Mouse (Mus musculus): ENCODE measurements at regions not wholly inside any gene's neighbourhood (a gene's known extent, or its start where the extent isn't known, plus 50 kb on each side); places are given as distances from the start of the nearest gene placed in this dataset.

DNA sequence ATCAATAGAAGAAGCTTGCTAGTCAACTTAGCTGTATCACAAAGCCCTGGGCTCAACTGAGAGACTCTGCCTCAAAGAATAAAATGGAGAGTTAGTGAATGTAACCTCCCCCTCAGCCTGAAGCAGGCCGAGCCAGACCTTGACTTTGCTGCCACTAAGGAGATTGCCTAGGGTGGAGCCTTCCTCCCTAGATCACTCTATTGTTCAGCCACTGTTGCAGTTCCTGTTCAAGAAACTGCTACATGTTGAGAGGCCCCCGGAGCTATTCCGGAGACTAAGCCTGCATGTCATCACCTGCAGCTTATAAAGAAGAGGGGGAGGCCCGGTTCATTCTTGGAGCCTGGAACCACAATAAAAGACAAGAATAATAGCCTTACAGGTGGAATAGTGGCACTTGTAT lies 257.9 kb downstream of the Adgrg6 start:
- DNase-seq, result no peak
- intact Hi-C loops (cut with DNase I), result no loop called here
- Histone ChIP-seq H3K4me3 (no peak overlapping the region), H3K27ac (no peak overlapping the region)
- no peak for TF ChIP-seq CTCF (IDR thresholded peaks at IDR 0.05)

DNA sequence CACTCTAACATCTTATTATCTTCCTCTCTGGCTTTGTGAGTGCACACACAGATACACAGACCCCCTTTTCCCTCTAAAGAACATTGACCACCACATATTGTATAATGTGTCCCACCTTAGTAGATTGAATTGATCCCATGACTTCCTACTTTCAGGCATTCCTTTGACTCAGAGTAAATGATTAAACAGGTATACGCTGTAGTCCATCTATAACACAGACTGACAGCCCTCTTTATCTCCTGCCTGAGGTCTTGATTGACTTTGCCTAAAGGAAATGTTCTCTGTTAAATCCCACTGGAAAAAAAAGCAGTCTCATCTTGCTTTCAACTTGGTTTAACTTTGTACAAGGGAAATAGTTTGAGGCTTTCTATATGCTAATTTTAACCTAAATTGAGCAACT lies 268.8 kb downstream of the Adgrg6 start:
- intact Hi-C loops (cut with DNase I), result no loop called here
- no peak for DNase-seq
- no peak overlapping the region for H3K27ac ChIP-seq
- TF ChIP-seq CTCF (IDR thresholded peaks at IDR 0.05), result no peak
- no peak overlapping the region for H3K4me3 ChIP-seq

DNA sequence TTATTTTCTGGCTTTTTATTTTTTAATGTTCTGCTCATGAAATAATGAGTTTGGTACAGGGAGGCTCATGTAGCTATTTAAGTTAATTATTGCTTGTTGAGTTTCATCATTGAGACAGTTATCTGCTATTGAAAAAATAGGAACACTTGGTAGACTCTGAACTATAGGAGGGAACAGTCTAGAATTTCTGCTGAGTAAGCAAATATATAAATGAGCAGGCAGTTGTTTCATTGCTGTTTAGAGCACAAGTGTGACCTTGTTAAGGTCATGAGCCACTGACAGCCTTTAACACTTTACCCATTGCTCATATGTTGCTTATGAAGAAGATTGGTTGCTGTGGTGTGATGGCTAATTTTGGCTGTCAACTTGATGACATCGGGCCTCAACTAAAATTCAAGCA lies 270.0 kb downstream of the Adgrg6 start:
- H3K4me3 ChIP-seq, result no peak overlapping the region
- no peak for DNase-seq
- intact Hi-C loops (cut with DNase I), result no loop called here
- TF ChIP-seq CTCF (IDR thresholded peaks at IDR 0.05), result no peak
- H3K27ac ChIP-seq, result no peak overlapping the region

DNA sequence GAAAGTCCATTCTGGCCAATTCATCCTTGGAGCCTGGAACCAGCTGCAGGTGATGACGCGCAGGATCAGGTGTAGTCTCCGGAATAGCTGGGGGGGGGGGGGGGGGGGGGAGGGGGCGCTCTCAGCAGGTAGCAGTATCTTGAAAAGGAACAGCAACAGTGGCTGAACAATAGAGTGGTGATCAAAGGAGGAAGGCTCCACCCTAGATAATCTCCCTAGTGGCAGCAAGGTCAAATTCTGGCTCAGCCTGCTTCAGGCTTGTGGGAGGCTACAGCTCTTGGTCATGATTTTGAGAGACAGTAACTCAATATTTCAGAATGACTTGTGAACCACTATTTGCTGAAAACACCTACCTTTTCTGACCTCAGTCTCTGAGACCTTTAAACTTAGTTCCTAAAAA lies 275.5 kb downstream of the Adgrg6 start:
- intact Hi-C loops (cut with DNase I), result no loop called here
- Histone ChIP-seq H3K4me3 (no peak overlapping the region), H3K27ac (no peak overlapping the region)
- DNase-seq, result no peak
- no peak for TF ChIP-seq CTCF (IDR thresholded peaks at IDR 0.05)

DNA sequence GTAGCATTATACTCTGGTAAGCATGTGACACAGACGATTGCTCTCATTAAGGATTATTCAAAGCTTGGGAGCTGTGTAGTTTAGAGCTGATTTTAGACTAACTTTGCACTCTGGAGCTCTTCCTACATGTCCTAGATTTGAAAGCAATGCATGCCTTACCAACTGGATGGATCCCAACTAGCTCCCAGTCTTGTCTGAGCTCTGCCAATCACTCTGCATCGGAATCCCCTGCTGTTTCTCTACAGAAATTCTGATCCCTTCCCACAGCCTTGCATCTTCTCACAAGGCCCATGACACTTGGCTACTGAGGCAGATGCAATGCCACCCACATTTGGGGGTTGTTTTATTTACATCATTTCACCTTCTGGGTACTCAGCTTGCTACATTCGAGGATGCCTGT lies 277.8 kb downstream of the Adgrg6 start:
- intact Hi-C loops (cut with DNase I), result no loop called here
- Histone ChIP-seq H3K4me3 (no peak overlapping the region), H3K27ac (no peak overlapping the region)
- DNase-seq, result no peak
- no peak for TF ChIP-seq CTCF (IDR thresholded peaks at IDR 0.05)

DNA sequence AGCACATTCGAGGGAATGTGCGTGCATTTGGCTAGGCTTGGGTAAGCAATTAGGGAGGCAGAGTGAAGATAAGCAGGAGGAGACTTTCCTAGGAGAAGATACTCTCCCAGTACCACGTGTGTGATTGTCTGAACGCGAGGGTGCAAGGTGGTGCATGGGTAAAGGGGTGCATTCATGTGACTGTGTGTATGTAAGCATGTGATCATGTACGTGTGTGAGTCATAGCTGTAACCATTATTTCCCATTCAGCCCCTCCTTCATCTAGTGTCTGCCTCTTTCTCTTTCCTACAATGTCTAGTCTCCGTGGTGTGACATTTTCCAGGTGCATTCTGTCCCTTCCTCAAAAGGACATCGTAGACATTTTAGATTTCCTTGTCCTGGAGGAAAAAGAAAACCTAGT lies 273.8 kb downstream of the Hivep2 start:
- intact Hi-C loops (cut with DNase I), result no loop called here
- Histone ChIP-seq H3K4me3 (no peak overlapping the region), H3K27ac (no peak overlapping the region)
- no peak for DNase-seq
- TF ChIP-seq CTCF (IDR thresholded peaks at IDR 0.05), result no peak

DNA sequence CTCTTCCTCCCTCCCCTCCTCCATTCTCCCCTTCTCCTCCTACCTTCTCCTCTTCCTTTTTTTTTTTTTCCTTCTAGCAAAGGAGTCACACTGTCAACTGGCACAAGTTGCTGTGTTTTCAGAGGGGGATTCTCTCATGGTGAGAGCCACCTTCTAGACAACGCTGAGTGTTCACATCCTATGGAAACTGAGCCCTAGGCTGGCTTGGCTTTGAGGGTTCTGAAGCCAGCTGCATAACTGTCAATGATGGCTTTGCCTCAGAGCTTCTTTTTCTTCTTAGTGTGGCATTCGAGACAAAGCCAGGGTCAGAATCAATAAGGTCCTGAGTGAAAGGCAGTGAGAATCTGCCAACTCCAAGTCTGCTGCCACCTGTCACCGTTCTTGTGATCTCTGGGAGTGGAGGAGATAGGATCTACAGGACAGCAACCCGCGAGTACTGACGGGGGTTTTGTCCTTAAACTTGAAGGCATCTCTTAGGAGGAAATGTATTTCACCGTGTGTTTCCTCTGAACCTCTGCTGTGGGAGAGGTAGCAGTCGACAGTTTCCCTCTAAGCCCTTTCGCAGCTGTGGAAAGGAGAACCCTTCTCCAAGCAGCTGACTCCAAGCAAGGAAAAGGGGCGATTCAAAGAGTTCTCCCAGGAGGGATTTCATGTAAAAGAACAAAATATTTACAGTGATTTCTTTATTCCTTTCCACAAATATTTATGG lies 269.2 kb downstream of the Hivep2 start:
- intact Hi-C loops (cut with DNase I), result no loop called here
- TF ChIP-seq CTCF (IDR thresholded peaks at IDR 0.05), result no peak
- H3K4me3 ChIP-seq, result no peak overlapping the region
- no peak overlapping the region for H3K27ac ChIP-seq
- DNase-seq, result no peak

DNA sequence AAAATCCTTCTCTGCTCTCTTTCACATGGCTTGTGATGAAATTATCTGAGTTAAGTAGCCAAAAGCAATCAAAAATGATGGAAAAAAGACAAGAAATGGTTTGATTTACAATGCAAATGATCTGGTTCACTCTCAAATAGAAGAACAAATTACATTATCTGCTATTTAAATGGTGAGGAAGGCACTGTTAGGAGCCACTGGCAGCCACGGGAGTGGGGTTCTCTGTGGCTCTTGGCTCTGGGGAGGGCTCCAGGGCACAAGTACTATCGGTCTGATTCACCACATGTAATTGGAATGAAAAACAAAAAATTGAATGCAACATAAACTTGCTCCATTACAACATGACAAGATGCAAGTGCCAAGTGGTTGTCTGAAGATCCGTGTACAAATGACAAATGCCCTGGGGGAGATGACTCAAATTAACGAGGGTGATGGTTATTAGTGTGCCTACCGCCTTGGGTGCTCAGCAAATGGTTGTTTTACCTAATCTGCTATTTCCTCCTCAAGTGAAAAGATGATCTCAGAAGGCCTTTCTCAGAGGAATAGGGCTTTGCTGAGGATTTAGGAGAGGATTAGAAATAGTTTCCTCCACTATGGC lies 268.2 kb downstream of the Hivep2 start:
- no peak for DNase-seq
- intact Hi-C loops (cut with DNase I), result no loop called here

DNA sequence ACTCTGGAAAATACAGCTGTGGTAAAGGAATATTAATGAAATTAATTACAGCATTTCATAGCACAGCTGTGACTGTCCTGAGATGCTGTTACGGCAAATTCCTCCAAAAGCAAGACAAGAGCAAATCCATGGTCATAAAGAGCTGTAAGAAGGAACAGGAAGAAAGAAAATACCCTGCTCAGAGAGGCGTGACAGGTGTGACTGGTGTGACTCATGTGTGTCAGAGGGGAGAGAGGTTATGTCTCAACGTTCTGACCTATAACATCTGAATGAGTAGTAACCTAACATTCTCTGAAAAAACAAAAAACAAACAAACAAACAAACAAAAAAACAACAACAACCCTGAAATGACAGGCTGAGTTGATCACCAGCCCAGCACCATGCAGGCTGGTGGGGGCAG lies 267.5 kb downstream of the Hivep2 start:
- no peak overlapping the region for H3K27ac ChIP-seq
- no peak for DNase-seq
- no peak for TF ChIP-seq CTCF (IDR thresholded peaks at IDR 0.05)
- H3K4me3 ChIP-seq, result no peak overlapping the region
- intact Hi-C loops (cut with DNase I), result no loop called here

More for the DNA sequence above, 268.2 kb downstream of the Hivep2 start:
- H3K27ac ChIP-seq, result no peak overlapping the region
- H3K4me3 ChIP-seq, result no peak overlapping the region
- no peak for TF ChIP-seq CTCF (IDR thresholded peaks at IDR 0.05)

DNA sequence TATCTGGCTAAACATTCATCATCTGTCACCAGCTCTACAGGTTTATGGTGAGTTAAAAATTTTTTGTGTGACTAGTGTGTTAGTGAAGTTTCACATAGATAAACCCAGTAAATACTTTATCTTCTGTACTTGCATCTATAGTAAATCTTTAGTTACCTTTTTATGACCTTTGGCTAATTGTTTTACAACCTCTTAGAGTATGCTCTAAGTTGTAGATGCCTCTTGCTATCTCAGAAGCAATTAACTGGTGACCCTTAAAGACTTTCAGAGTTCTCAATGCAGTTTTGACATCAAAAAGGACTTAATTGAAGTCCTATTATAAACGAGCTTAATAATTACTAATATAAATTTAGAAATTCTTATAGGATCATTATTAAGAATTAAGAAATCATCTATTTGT lies 265.6 kb downstream of the Hivep2 start:
- no peak for DNase-seq
- no peak for TF ChIP-seq CTCF (IDR thresholded peaks at IDR 0.05)
- no peak overlapping the region for H3K4me3 ChIP-seq
- intact Hi-C loops (cut with DNase I), result no loop called here
- no peak overlapping the region for H3K27ac ChIP-seq

DNA sequence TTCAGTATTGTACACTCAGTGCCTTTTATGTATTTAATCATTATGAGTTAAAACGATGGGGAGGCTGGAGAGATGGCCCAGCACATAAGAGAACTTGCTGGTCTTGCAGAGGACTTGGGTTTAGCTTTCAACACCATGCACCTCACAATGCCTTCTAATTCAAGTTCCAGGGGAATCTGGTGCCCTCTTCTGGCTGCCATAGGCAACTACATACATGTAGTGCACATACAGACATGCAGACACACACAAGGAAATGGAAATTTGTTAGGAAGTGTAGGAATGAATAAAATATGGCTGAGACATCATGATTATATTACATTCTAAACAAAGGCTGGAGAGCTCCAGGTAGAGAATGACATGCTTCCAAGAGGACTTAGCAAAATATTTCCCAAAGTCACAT lies 251.4 kb downstream of the Hivep2 start:
- H3K27ac ChIP-seq, result no peak overlapping the region
- peak; percentile 11; the same call in 1 of the 2 replicates for TF ChIP-seq CTCF (IDR thresholded peaks at IDR 0.05)
- intact Hi-C loops (cut with DNase I), result no loop called here

DNA sequence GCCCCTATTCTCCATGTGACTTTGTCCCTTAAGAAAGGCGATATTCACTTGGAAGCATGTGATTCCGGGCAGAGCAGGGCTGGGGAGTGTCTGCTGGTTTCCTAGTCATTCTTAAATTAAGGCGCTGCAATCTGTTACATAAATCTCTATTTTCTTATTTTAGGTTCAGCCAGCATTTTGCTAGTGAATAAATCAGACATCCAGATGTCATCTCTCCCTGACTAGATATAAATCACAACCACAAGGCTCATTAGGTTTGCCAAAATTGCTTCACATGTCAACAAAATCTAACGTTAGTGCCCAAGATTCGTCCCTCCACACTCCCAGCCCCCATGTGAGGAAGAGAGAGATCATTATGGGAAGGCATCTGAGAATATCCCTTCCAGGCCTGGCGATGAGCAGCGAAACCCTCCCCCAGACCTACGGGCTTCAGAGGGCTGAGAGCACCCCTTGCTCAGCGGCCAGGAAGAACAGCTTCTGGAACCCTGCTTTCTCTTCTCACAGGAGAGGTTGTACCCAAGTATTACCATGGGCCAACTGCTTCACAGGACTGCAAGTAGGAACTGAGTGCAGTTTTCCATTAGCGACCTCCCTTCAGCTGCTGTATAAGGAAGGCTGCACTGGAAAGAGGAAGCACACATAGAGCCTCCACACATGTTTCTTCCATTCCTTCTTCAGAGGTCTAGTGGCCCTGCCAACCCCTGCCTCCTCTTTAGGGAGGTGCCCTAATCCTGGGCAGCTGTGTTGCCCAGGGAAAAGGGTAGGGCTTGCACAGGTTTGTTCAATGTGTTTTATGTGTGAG lies 250.5 kb downstream of the Hivep2 start:
- intact Hi-C loops (cut with DNase I), result no loop called here
- Histone ChIP-seq H3K4me3 (no peak overlapping the region), H3K27ac (peak overlapping the region; percentile 71)
- no peak for DNase-seq
- no peak for TF ChIP-seq CTCF (IDR thresholded peaks at IDR 0.05)

More for the DNA sequence above, 251.4 kb downstream of the Hivep2 start:
- H3K4me3 ChIP-seq, result no peak overlapping the region
- no peak for DNase-seq

DNA sequence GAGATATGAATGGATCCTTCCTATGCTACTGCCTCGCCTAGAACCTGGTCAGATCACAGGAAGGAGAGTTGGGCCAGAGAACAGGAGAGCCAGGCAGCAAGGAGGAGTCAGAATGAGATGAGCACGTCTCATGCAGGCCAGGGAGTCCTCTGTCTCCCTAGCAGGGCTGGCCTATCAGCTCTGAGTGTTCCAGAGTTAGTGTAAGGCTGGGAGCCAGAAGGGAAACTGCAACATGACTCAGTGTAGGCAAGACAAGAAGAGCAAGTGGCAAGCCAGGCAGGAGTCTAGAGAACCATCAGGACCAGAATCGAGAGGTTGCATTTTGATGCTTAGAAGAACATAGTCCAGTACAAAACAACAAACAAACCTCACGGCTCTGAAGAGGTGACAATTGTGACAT lies 249.6 kb downstream of the Hivep2 start:
- Histone ChIP-seq H3K27ac (peak overlapping the region; percentile 71), H3K4me3 (no peak overlapping the region)
- no peak for TF ChIP-seq CTCF (IDR thresholded peaks at IDR 0.05)
- intact Hi-C loops (cut with DNase I), result no loop called here
- peak; percentile 33 for DNase-seq

Data from gastrocnemius, adult 2 months (tissue).